Mouse (Mus musculus) olfactory bulb, adult 2 months (tissue): ENCODE results near the gene Guk1.

Experiments used
- CTCF ChIP-seq: fragments of 200-500 bp; IDR thresholded peaks from 2 replicates; pipeline ENCODE4 v1.5.1; 2012; ENCODE audit warnings: low read depth, mild to moderate bottlenecking, low read length, moderate library complexity; ENCODE audit not compliant: insufficient read depth
- POLR2A ChIP-seq: fragments of 200-500 bp; IDR thresholded peaks from 2 replicates; pipeline ENCODE4 v1.6.1; 2012; ENCODE audit warnings: mild to moderate bottlenecking, low read depth, low read length, moderate library complexity; ENCODE audit not compliant: insufficient read depth

- no peak for TF ChIP-seq POLR2A
- TF ChIP-seq CTCF = no peak
Measured at GRCm38 (mm10) chr11:59185490-59185889, 6.5 kb downstream of the Guk1 start.
